Mouse (Mus musculus): ENCODE data around the gene Eya2. TPM values are rescaled to one million over a fixed set of nuclear protein-coding genes. Genes with fewer than 3 reads are reported as not detected.

The Eya2 gene
- polyA plus RNA-seq, 1 experiment from 2014 or later, result 14.2 TPM

DNA sequence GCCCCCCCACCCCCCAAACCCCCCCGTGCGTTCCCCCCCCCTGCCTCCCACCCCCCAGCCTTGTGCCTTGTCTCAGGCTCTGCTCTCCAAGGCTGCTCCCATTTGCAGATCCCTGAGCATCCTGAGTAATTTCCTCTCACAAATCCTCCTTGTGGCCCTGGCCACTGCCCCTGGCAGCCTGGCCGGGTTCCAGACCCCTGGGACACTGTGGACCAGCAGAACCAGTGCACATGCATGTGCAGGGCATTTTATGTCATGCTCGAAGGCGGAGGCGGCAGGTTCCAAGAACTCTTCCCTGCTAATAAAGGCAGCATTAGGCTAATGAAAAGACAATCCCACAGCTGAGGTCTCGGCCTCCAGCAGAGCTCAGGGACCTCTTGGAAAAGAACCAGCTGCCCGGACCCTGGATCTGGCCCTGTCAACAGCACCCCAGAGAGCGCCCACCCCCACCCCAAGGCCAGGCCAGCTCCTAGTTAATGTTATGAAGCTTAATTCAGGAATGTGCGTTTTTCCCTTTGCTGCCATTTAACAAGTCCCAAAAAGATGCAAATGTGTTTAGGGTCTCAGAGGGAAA, 174.6 kb downstream of the Eya2 start:
- WGBS, result 37% methylated on average over 10 of the region's 10 CpGs
- H3K36me3 ChIP-seq, result no peaks in the 10 kb centered on the region
- no peak overlapping the region for H3K4me3 ChIP-seq
- no peak for DNase-seq (ENCODE audit: low spot score)
- H3K27me3 ChIP-seq (ENCODE audit: low read depth, poor library complexity, severe bottlenecking), result no peaks in the 10 kb centered on the region
- peaks cover 12% of the 10 kb centered on the region for H3K4me1 ChIP-seq
- peak overlapping the region; percentile 67 for H3K27ac ChIP-seq (replicated peaks)
- no peaks in the 10 kb centered on the region for H3K9me3 ChIP-seq (replicated peaks)

DNA sequence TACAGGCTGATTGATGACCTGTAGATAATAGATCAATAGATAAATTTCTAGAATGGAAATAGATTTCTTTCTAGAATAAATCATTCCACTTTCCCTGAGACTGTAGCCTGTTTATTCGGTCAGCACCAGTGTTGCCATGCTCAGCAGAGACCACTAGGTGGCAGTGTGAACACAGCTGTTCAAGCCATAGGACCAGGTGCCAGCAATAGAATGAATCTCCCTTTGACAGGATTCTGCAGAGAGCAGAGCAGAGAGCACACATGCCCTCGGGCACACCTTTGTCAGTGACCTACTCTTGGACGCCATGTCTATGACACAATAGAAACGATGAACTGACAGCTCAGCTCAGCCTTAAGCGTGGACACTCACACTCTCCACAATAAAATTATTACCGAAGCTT, 184.1 kb downstream of the Eya2 start:
- peak overlapping the region; percentile 1; the same call in 1 of the 2 replicates for H3K27ac ChIP-seq (replicated peaks)

DNA sequence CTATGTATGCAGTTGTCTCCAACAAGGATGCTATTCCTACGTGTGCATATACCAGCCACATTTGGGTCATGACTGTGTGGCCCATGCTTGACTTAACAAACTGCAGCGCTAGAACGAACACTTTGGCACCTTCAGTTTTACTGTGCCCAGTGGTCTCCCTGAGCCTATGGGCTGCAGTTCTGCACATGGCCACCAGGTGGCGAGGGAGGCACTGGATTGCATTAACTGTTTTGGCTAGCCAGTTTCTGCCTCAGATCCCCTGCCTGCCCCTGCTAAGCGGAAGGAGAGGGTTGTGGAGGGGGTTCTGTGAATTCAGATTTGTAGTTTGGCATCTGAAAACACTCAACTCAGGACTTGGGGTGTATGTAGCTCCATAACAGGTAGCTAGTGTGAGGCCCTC, 187.5 kb downstream of the Eya2 start:
- H3K36me3 ChIP-seq, result peaks cover 58% of the 10 kb centered on the region
- no peaks in the 10 kb centered on the region for H3K27me3 ChIP-seq (ENCODE audit: low read depth, poor library complexity, severe bottlenecking)
- WGBS, result 44% methylated on average over 5 of the region's 5 CpGs
- DNase-seq (ENCODE audit: low spot score), result peak; percentile 85
- no peak overlapping the region for H3K4me3 ChIP-seq
- peaks cover 19% of the 10 kb centered on the region for H3K4me1 ChIP-seq
- 0 out of 2 replicates have a peak overlapping the region, but pooled peaks have one; percentile 23 for H3K27ac ChIP-seq (replicated peaks)
- H3K9me3 ChIP-seq (replicated peaks), result no peaks in the 10 kb centered on the region

More for the DNA sequence above, 184.1 kb downstream of the Eya2 start:
- Histone ChIP-seq H3K4me1 (peaks cover 19% of the 10 kb centered on the region), H3K36me3 (peaks cover 25% of the 10 kb centered on the region), H3K27me3 (ENCODE audit: low read depth, poor library complexity, severe bottlenecking) (no peaks in the 10 kb centered on the region), H3K4me3 (no peak overlapping the region), H3K9me3 (replicated peaks) (no peaks in the 10 kb centered on the region)
- WGBS, result 28% methylated on average over 6 of the region's 6 CpGs
- DNase-seq (ENCODE audit: low spot score), result peak; percentile 81

DNA sequence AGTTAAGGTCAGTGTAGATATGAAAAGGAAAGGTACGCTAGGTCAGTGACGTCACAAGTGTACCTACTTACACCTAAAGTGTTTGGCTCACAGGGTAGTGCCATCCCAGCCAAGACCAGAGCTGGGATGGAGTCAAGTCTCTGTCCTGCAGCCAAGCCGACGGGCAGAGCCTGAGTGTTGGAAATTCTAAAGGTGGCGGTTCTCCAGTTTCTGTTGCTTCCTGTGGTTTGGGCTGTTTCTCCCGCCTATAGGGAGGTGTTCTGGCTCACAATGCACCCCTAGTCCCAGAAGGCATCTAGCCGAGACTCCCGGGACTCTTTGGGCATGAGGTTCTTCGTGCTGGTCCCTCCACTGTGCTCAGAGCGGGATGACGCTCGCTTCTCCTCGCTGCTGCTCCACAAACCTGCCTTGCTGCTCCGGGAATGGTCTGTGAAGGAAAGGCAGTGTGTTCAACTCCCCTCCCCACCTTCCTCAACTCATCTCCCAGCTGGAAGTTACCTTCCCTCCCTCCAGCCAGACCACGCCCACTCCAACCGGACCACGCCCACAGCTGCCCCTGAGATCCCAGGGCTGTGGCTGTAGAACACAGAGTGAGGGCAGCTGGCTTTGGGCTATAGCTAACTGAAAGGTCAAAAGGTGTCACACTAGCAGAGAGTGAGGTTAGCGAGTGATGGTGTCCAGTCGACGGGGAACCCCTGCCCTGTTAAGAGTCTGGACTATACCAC, 190.6 kb downstream of the Eya2 start:
- Histone ChIP-seq H3K27ac (replicated peaks) (no peak overlapping the region), H3K4me3 (no peak overlapping the region), H3K9me3 (replicated peaks) (no peaks in the 10 kb centered on the region), H3K36me3 (peaks cover 89% of the 10 kb centered on the region), H3K4me1 (peaks cover 5% of the 10 kb centered on the region; the same call in 1 of the 2 replicates), H3K27me3 (ENCODE audit: low read depth, poor library complexity, severe bottlenecking) (no peaks in the 10 kb centered on the region)
- DNase-seq (ENCODE audit: low spot score), result no peak
- WGBS, result 87% methylated on average over 20 of the region's 20 CpGs

DNA sequence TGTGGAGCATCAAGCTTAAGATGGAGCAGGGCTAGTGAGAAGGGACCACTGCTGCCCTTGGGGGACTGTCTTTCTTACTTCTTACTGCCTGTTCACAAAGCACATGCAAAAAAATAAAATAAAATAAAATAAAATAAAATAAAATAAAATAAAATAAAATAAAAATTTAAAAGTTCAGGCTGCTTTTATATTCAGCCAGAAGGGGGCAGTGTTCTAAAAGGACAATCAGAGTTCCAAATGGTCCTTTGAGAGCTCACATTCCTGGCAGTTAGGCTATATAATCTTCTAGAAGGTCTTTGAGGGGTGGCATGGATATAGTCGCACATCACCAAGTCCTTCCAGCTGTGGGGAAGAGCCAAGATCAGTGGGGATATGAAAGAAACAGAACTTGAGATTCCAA, 191.6 kb downstream of the Eya2 start:
- no peak overlapping the region for H3K4me3 ChIP-seq
- 90% methylated on average over 1 of the region's 1 CpGs for WGBS
- no peaks in the 10 kb centered on the region for H3K9me3 ChIP-seq (replicated peaks)
- no peak overlapping the region for H3K27ac ChIP-seq (replicated peaks)
- no peaks in the 10 kb centered on the region for H3K27me3 ChIP-seq (ENCODE audit: low read depth, poor library complexity, severe bottlenecking)
- peaks cover 96% of the 10 kb centered on the region for H3K36me3 ChIP-seq
- DNase-seq (ENCODE audit: low spot score), result no peak
- H3K4me1 ChIP-seq, result peaks cover 12% of the 10 kb centered on the region

DNA sequence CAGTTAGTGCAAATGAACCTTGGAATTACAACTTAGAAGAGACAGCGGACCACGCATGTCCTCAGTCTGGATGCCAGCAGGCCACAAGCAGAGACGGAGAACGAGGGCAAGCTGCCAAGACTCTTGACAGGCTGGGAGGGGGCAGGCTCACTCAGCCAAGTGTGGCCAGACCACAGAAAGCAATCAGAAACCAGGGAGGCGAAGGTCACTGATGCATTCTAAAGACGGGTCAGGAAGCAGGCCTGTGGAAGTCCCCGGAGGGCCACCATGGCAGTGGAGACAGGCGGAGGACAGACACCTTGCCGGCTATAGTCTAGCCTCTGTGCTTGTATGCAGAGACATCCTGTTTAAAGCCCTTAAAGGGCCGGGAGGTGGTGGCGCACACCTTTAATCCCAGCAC, 193.2 kb downstream of the Eya2 start:
- H3K4me3 ChIP-seq, result no peak overlapping the region
- no peak for DNase-seq (ENCODE audit: low spot score)
- H3K27me3 ChIP-seq (ENCODE audit: low read depth, poor library complexity, severe bottlenecking), result no peaks in the 10 kb centered on the region
- peaks cover 99% of the 10 kb centered on the region for H3K36me3 ChIP-seq
- no peak overlapping the region for H3K27ac ChIP-seq (replicated peaks)
- WGBS, result 85% methylated on average over 11 of the region's 11 CpGs
- no peaks in the 10 kb centered on the region for H3K9me3 ChIP-seq (replicated peaks)
- peaks cover 8% of the 10 kb centered on the region for H3K4me1 ChIP-seq

DNA sequence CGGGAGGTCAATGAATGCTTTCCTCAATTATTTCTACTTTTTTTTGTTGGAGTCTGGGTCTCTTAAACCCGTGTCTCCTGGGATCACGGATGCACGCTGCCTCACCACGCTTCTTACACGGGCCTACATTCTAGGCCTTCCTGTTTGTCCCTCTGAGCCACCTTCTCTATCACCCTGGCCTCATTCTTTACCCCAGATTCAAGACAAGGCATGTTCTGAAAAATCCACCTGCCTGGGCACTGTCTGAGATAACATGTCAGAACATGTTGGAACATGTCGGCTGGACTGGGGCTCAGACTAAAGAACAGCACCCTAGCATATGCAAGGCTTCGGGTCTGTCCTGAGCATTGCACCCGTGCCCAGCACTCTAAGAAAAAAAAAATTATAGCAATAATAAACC, 194.0 kb downstream of the Eya2 start:
- 97% methylated on average over 9 of the region's 9 CpGs for WGBS
- H3K27me3 ChIP-seq (ENCODE audit: low read depth, poor library complexity, severe bottlenecking), result no peaks in the 10 kb centered on the region
- H3K4me1 ChIP-seq, result peaks cover 8% of the 10 kb centered on the region
- DNase-seq (ENCODE audit: low spot score), result no peak
- H3K4me3 ChIP-seq, result no peak overlapping the region
- H3K9me3 ChIP-seq (replicated peaks), result no peaks in the 10 kb centered on the region
- H3K36me3 ChIP-seq, result peaks cover 99% of the 10 kb centered on the region
- no peak overlapping the region for H3K27ac ChIP-seq (replicated peaks)

DNA sequence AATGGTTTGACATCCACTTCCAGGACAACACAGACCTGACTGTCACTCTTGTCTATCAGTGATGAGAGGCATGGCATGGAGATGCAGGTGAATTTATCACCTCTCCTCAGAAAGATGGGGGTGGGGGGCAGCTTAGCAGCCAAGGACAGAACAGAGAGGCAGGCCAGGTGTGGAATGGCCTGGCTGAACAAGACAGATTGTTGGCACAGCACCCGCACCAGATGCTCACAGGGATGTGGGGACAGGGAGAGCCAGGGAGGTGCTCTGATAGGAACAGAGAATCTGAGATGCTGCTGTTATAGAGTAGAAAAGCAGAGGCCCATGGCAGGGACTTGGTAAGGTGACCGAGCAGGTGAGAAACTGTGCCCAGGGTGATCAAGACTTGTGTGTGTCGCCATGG, 194.8 kb downstream of the Eya2 start:
- no peaks in the 10 kb centered on the region for H3K9me3 ChIP-seq (replicated peaks)
- WGBS, result 96% methylated on average over 3 of the region's 3 CpGs
- DNase-seq (ENCODE audit: low spot score), result no peak
- no peak overlapping the region for H3K27ac ChIP-seq (replicated peaks)
- peaks cover 8% of the 10 kb centered on the region for H3K4me1 ChIP-seq
- H3K36me3 ChIP-seq, result peaks cover 99% of the 10 kb centered on the region
- H3K27me3 ChIP-seq (ENCODE audit: low read depth, poor library complexity, severe bottlenecking), result no peaks in the 10 kb centered on the region
- no peak overlapping the region for H3K4me3 ChIP-seq

DNA sequence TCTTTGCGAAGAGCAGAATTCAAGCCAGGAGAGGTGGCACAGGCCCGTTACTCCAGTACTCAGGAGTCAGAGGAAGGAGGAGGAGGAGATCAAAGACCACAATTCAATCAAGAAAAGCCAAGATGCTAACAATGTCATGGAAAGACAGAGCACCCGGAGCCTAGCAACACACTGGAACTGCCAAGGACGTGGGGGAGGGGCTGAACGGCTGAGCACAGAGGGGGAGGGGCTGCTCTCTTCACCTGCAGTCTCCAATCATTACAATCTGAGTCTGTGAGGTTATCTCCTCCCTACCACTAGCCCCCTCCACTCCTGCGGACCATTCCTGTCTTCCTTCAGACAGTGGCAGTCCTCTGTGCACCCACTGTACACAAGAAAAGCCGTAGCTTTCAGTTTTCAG, 196.2 kb downstream of the Eya2 start:
- H3K27ac ChIP-seq (replicated peaks), result no peak overlapping the region
- no peaks in the 10 kb centered on the region for H3K27me3 ChIP-seq (ENCODE audit: low read depth, poor library complexity, severe bottlenecking)
- peaks cover 8% of the 10 kb centered on the region for H3K4me1 ChIP-seq
- 67% methylated on average over 7 of the region's 7 CpGs for WGBS
- H3K9me3 ChIP-seq (replicated peaks), result no peaks in the 10 kb centered on the region
- H3K36me3 ChIP-seq, result peaks cover 96% of the 10 kb centered on the region
- H3K4me3 ChIP-seq, result no peak overlapping the region
- no peak for DNase-seq (ENCODE audit: low spot score)

DNA sequence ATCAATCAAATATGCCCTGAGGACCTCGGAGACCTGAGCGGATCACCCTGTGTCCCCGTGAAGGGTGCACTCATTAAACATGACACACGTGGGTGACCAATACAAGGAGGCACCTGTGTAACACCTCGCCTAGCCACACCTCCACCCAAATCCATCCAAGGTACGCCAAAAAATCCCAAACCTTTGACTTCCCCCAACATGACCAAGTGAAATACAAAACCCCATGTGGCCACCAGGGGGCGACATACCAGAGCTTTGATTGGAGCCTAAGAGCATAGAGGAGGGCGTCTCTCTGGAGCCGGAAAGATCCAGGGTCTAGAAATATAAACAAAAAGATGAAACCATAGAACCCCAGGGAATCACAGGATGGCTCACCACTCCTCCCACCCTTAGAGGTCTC, 196.8 kb downstream of the Eya2 start:
- 73% methylated on average over 9 of the region's 9 CpGs for WGBS
- H3K27me3 ChIP-seq (ENCODE audit: low read depth, poor library complexity, severe bottlenecking), result no peaks in the 10 kb centered on the region
- peaks cover 98% of the 10 kb centered on the region for H3K36me3 ChIP-seq
- no peaks in the 10 kb centered on the region for H3K9me3 ChIP-seq (replicated peaks)
- no peak overlapping the region for H3K4me3 ChIP-seq
- peak; percentile 56 for DNase-seq (ENCODE audit: low spot score)
- H3K27ac ChIP-seq (replicated peaks), result no peak overlapping the region
- H3K4me1 ChIP-seq, result peaks cover 12% of the 10 kb centered on the region

DNA sequence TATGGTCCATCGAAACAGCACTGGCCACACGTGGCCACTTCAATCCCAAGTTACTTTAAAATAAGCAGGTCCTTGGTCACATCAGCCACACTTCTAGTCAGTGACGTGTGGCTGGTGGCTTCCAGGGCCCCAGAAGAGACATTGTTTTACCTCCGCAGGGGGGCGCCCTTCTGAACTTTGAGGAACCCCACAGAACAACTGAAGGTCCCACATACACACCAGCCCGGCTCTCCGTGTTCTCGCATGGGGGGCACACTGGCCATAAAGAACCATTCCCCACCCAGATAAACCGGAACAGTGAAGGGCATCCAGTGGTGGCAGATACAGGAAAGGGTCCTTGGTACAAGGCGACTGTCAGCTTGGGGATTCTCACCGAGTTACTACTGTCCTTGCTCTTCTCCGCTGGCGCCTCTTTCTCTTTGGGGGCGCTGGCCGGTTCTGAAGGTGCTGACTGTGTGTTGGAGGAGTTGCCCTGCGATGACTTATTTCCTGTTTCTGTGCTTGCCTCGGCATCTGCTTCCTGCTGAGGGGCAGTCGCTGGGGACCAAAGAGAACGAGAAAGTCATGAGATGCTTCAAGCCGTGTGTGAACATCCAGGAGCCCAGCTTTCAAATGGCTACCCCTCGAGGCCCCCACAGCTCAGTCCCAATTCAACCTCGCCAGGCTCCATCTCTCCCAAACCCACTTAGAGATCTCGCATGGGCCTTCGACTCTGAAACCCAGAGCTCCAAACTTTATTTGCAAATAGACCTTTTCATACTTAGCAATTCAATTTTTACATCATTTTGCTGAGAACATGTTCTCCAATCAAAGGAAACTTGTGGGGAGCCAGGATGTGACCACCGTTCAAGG, 197.8 kb downstream of the Eya2 start:
- DNase-seq (ENCODE audit: low spot score), result no peak
- Histone ChIP-seq H3K36me3 (peaks cover 98% of the 10 kb centered on the region), H3K9me3 (replicated peaks) (no peaks in the 10 kb centered on the region), H3K27ac (replicated peaks) (no peak overlapping the region), H3K27me3 (ENCODE audit: low read depth, poor library complexity, severe bottlenecking) (no peaks in the 10 kb centered on the region), H3K4me1 (peaks cover 22% of the 10 kb centered on the region), H3K4me3 (no peak overlapping the region)
- WGBS, result 91% methylated on average over 25 of the region's 25 CpGs

DNA sequence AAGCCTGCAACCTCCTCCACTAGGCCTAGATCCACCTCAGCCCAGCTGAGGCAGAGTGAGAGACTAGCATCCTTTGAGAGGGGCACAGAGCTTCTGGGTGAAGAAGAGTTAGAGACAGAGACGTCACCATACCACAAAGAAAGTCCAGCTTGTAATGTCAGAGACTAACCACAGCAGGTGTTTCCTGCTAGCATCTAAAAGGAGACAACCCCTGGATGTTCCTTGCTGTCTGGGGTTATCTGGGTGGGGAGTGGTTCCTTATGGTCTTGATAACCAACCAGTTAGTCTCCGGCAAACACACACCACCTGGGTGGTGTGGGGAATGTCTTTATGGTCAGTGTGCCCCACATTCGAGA, 198.4 kb downstream of the Eya2 start:
- H3K4me3 ChIP-seq, result no peak overlapping the region
- 83% methylated on average over 3 of the region's 3 CpGs for WGBS
- H3K27me3 ChIP-seq (ENCODE audit: low read depth, poor library complexity, severe bottlenecking), result no peaks in the 10 kb centered on the region
- no peak for DNase-seq (ENCODE audit: low spot score)
- peaks cover 98% of the 10 kb centered on the region for H3K36me3 ChIP-seq
- H3K9me3 ChIP-seq (replicated peaks), result no peaks in the 10 kb centered on the region
- H3K27ac ChIP-seq (replicated peaks), result no peak overlapping the region
- H3K4me1 ChIP-seq, result peaks cover 26% of the 10 kb centered on the region

DNA sequence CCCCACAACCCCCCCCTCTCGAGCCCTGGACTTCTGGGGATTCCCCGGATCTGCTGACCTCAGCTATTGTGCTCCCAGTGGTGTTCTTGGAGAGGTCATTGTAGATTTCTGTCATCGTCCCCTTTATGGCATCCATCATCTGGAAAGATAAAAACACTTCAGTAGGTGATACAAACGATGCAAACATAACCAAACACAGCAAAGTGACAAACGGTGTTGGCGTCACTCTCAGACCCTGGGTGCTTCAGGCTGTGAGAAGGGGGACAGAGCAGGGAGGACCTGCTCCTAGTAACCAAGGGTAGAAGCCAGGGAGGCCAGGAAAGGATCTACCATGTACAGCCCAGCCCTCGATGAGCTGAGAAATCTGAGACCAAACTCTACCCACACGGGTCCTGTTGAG, 203.0 kb downstream of the Eya2 start:
- Histone ChIP-seq H3K27me3 (ENCODE audit: low read depth, poor library complexity, severe bottlenecking) (no peaks in the 10 kb centered on the region), H3K4me1 (peaks cover 17% of the 10 kb centered on the region), H3K36me3 (peaks cover 98% of the 10 kb centered on the region), H3K9me3 (replicated peaks) (0 out of 2 replicates have a peak, but pooled peaks cover 3% of the 10 kb centered on the region), H3K4me3 (no peak overlapping the region), H3K27ac (replicated peaks) (peak overlapping the region; percentile 43; the same call in 1 of the 2 replicates)
- DNase-seq (ENCODE audit: low spot score), result no peak
- 67% methylated on average over 8 of the region's 8 CpGs for WGBS
